Mouse (Mus musculus): ENCODE results near the gene RPS10-NUDT3. TPM values are rescaled to one million over a fixed set of nuclear protein-coding genes. Genes with fewer than 3 reads are reported as not detected.
A peak's percentile ranks its signal among the peaks of the same experiment; 100 is the strongest.

Gene RPS10-NUDT3
- polyA plus RNA-seq, 1 experiment from 2014 or later = not detected

- H3K27ac ChIP-seq (ENCODE audit: low read depth) = no peak overlapping the region
- no peaks in the 10 kb centered on the region for H3K36me3 ChIP-seq (replicated peaks; ENCODE audit: insufficient read depth, low read length)
- no peak overlapping the region for H3K4me2 ChIP-seq (ENCODE audit: low read depth, low read length)
- H3K9ac ChIP-seq (replicated peaks) = no peak overlapping the region
- no peak overlapping the region for H3K4me3 ChIP-seq (ENCODE audit: low read depth, low read length)
- ATAC-seq = no peak
- no peak for TF ChIP-seq EP300 (IDR thresholded peaks at IDR 0.05; ENCODE audit: low read depth)
- TF ChIP-seq CTCF (IDR thresholded peaks at IDR 0.05; ENCODE audit: low read depth) = no peak
- DNase-seq = no peak
- peaks cover 25% of the 10 kb centered on the region for H3K4me1 ChIP-seq (ENCODE audit: insufficient read depth)
- WGBS (ENCODE audit: insufficient replicate concordance) = 61% methylated on average over 8 of the region's 8 CpGs
- H3K9me3 ChIP-seq (ENCODE audit: low read length) = no peaks in the 10 kb centered on the region
- H3K27me3 ChIP-seq (ENCODE audit: insufficient read depth, low read length) = peaks cover 9% of the 10 kb centered on the region
Observed at GRCm38 (mm10) chr17:27549234-27549633, 85.8 kb downstream of the RPS10-NUDT3 start.

GRCm38 (mm10) chr17:27547253-27547868 is 87.7 kb downstream of the RPS10-NUDT3 start:
- DNase-seq (no peak), ATAC-seq (peak; percentile 52; the same call in 1 of the 2 replicates)
- Histone ChIP-seq H3K4me3 (ENCODE audit: low read depth, low read length) (no peak overlapping the region), H3K27ac (ENCODE audit: low read depth) (no peak overlapping the region), H3K4me1 (ENCODE audit: insufficient read depth) (peaks cover 16% of the 10 kb centered on the region), H3K4me2 (ENCODE audit: low read depth, low read length) (no peak overlapping the region), H3K27me3 (ENCODE audit: insufficient read depth, low read length) (peaks cover 9% of the 10 kb centered on the region), H3K36me3 (replicated peaks; ENCODE audit: insufficient read depth, low read length) (no peaks in the 10 kb centered on the region), H3K9ac (replicated peaks) (no peak overlapping the region), H3K9me3 (ENCODE audit: low read length) (no peaks in the 10 kb centered on the region)
- 64% methylated on average over 9 of the region's 9 CpGs for WGBS (ENCODE audit: insufficient replicate concordance)
- no peak for TF ChIP-seq CTCF (IDR thresholded peaks at IDR 0.05; ENCODE audit: low read depth)
- no peak for TF ChIP-seq EP300 (IDR thresholded peaks at IDR 0.05; ENCODE audit: low read depth)

GRCm38 (mm10) chr17:27546574-27547085 is 88.4 kb downstream of the RPS10-NUDT3 start:
- H3K9me3 ChIP-seq (ENCODE audit: low read length) = no peaks in the 10 kb centered on the region
- TF ChIP-seq EP300 (IDR thresholded peaks at IDR 0.05; ENCODE audit: low read depth) (no peak), CTCF (IDR thresholded peaks at IDR 0.05; ENCODE audit: low read depth) (no peak)
- H3K27me3 ChIP-seq (ENCODE audit: insufficient read depth, low read length) = peaks cover 9% of the 10 kb centered on the region
- peaks cover 8% of the 10 kb centered on the region; the same call in 1 of the 2 replicates for H3K4me1 ChIP-seq (ENCODE audit: insufficient read depth)
- H3K36me3 ChIP-seq (replicated peaks; ENCODE audit: insufficient read depth, low read length) = no peaks in the 10 kb centered on the region
- no peak overlapping the region for H3K4me2 ChIP-seq (ENCODE audit: low read depth, low read length)
- ATAC-seq (no peak), DNase-seq (no peak)
- H3K4me3 ChIP-seq (ENCODE audit: low read depth, low read length) = no peak overlapping the region
- 71% methylated on average over 7 of the region's 7 CpGs for WGBS (ENCODE audit: insufficient replicate concordance)
- H3K9ac ChIP-seq (replicated peaks) = no peak overlapping the region
- H3K27ac ChIP-seq (ENCODE audit: low read depth) = no peak overlapping the region

- TF ChIP-seq EP300 (IDR thresholded peaks at IDR 0.05; ENCODE audit: low read depth) = no peak
- TF ChIP-seq CTCF (IDR thresholded peaks at IDR 0.05; ENCODE audit: low read depth) = no peak
- Histone ChIP-seq H3K27me3 (ENCODE audit: insufficient read depth, low read length) (peaks cover 9% of the 10 kb centered on the region), H3K36me3 (replicated peaks; ENCODE audit: insufficient read depth, low read length) (no peaks in the 10 kb centered on the region), H3K4me1 (ENCODE audit: insufficient read depth) (peaks cover 8% of the 10 kb centered on the region; the same call in 1 of the 2 replicates), H3K4me3 (ENCODE audit: low read depth, low read length) (no peak overlapping the region), H3K4me2 (ENCODE audit: low read depth, low read length) (no peak overlapping the region), H3K9ac (replicated peaks) (no peak overlapping the region), H3K27ac (ENCODE audit: low read depth) (no peak overlapping the region), H3K9me3 (ENCODE audit: low read length) (no peaks in the 10 kb centered on the region)
- ATAC-seq (no peak), DNase-seq (no peak)
- 52% methylated on average over 12 of the region's 12 CpGs for WGBS (ENCODE audit: insufficient replicate concordance)
Observed at GRCm38 (mm10) chr17:27545991-27546390, 89.0 kb downstream of the RPS10-NUDT3 start.

- Histone ChIP-seq H3K36me3 (replicated peaks; ENCODE audit: insufficient read depth, low read length) (no peaks in the 10 kb centered on the region), H3K4me1 (ENCODE audit: insufficient read depth) (peaks cover 4% of the 10 kb centered on the region; the same call in 1 of the 2 replicates), H3K9ac (replicated peaks) (no peak overlapping the region), H3K27me3 (ENCODE audit: insufficient read depth, low read length) (peaks cover 9% of the 10 kb centered on the region), H3K4me2 (ENCODE audit: low read depth, low read length) (no peak overlapping the region), H3K27ac (ENCODE audit: low read depth) (no peak overlapping the region), H3K4me3 (ENCODE audit: low read depth, low read length) (no peak overlapping the region), H3K9me3 (ENCODE audit: low read length) (no peaks in the 10 kb centered on the region)
- ATAC-seq (no peak), DNase-seq (no peak)
- no peak for TF ChIP-seq CTCF (IDR thresholded peaks at IDR 0.05; ENCODE audit: low read depth)
- no peak for TF ChIP-seq EP300 (IDR thresholded peaks at IDR 0.05; ENCODE audit: low read depth)
- 79% methylated on average over 11 of the region's 11 CpGs for WGBS (ENCODE audit: insufficient replicate concordance)
Observed at GRCm38 (mm10) chr17:27544551-27544950, 90.5 kb downstream of the RPS10-NUDT3 start.

- H3K4me2 ChIP-seq (ENCODE audit: low read depth, low read length) = no peak overlapping the region
- TF ChIP-seq EP300 (IDR thresholded peaks at IDR 0.05; ENCODE audit: low read depth) = no peak
- TF ChIP-seq CTCF (IDR thresholded peaks at IDR 0.05; ENCODE audit: low read depth) = no peak
- WGBS (ENCODE audit: insufficient replicate concordance) = 68% methylated on average over 3 of the region's 3 CpGs
- no peak overlapping the region for H3K4me3 ChIP-seq (ENCODE audit: low read depth, low read length)
- no peak overlapping the region for H3K9ac ChIP-seq (replicated peaks)
- no peak for DNase-seq
- no peak for ATAC-seq
- no peaks in the 10 kb centered on the region for H3K9me3 ChIP-seq (ENCODE audit: low read length)
- H3K4me1 ChIP-seq (ENCODE audit: insufficient read depth) = peaks cover 4% of the 10 kb centered on the region; the same call in 1 of the 2 replicates
- no peaks in the 10 kb centered on the region for H3K36me3 ChIP-seq (replicated peaks; ENCODE audit: insufficient read depth, low read length)
- peaks cover 9% of the 10 kb centered on the region for H3K27me3 ChIP-seq (ENCODE audit: insufficient read depth, low read length)
- no peak overlapping the region for H3K27ac ChIP-seq (ENCODE audit: low read depth)
Observed at GRCm38 (mm10) chr17:27541984-27542383, 93.0 kb downstream of the RPS10-NUDT3 start.

Data from liver, postnatal 0 days (tissue).